Mouse (Mus musculus) heart, embryonic 14.5 days (tissue): Measurements from ENCODE around the gene Ndufs7. TPM values are rescaled to one million over a fixed set of nuclear protein-coding genes. Genes with fewer than 3 reads are reported as not detected.
"Not testable (repeated sequence)": the region's sequence is repeated elsewhere in the genome, so short reads cannot be mapped to it uniquely, and the experiment has no call there.

Experiments used
- ATAC-seq: fragments of 200-750 bp; cut with Nextera tagmentation; 2 replicates; pipeline ENCODE4 v1.8.0; 2017; ENCODE audit warnings: low read depth, moderate TSS enrichment; ENCODE audit not compliant: insufficient number of reproducible peaks, insufficient read depth, low FRiP score
- H3K27ac ChIP-seq, 2 experiments: fragments of 200-500 bp in 1 of 2; fragments of 300-500 bp in 1 of 2; sonication (generic) in 1 of 2; replicated peaks in 1 of 2; 2 replicates each; pipeline ENCODE4 v1.5.1; 2012 to 2014; ENCODE audit warnings: low read depth in 2 of 2, low read length in 2 of 2, control low read depth in 1 of 2, mild to moderate bottlenecking in 1 of 2, mixed read lengths in 1 of 2; ENCODE audit not compliant: control insufficient read depth in 1 of 2, insufficient read depth in 1 of 2
- H3K27me3 ChIP-seq: fragments of 300-500 bp; sonication (generic); 2 replicates; pipeline ENCODE4 v1.6.1; 2014; ENCODE audit warnings: mild to moderate bottlenecking, low read length, control low read depth; ENCODE audit not compliant: control insufficient read depth, insufficient read depth
- H3K36me3 ChIP-seq: fragments of 300-500 bp; sonication (generic); 2 replicates; pipeline ENCODE4 v1.6.1; 2014; ENCODE audit warnings: mild to moderate bottlenecking, control low read depth, low read length, mixed read lengths; ENCODE audit not compliant: control insufficient read depth, insufficient read depth
- H3K4me1 ChIP-seq, 2 experiments: fragments of 200-500 bp in 1 of 2; fragments of 300-500 bp in 1 of 2; sonication (generic) in 1 of 2; 2 replicates each; pipeline ENCODE4 v1.6.1; 2012 to 2014; ENCODE audit warnings: low read length in 2 of 2, control low read depth in 1 of 2, mixed read lengths in 1 of 2; ENCODE audit not compliant: control insufficient read depth in 2 of 2, insufficient read depth in 2 of 2
- H3K4me2 ChIP-seq: fragments of 300-500 bp; sonication (generic); 2 replicates; pipeline ENCODE4 v1.6.1; 2014; ENCODE audit warnings: mild to moderate bottlenecking, low read length
- H3K4me3 ChIP-seq, 2 experiments: fragments of 200-500 bp in 1 of 2; fragments of 300-500 bp in 1 of 2; sonication (generic) in 1 of 2; 2 replicates each; pipeline ENCODE4 v1.5.1; 2012 to 2014; ENCODE audit warnings: low read length in 2 of 2, mild to moderate bottlenecking in 2 of 2, control low read depth in 1 of 2, low read depth in 1 of 2, moderate library complexity in 1 of 2; ENCODE audit not compliant: control insufficient read depth in 1 of 2, insufficient read depth in 1 of 2
- H3K9ac ChIP-seq: fragments of 300-500 bp; sonication (generic); 2 replicates; pipeline ENCODE4 v1.6.1; 2014; ENCODE audit warnings: mild to moderate bottlenecking, low read length
- H3K9me3 ChIP-seq: fragments of 300-500 bp; sonication (generic); 2 replicates; pipeline ENCODE4 v1.6.1; 2016; ENCODE audit warnings: low read length, control low read depth; ENCODE audit not compliant: control insufficient read depth
- WGBS: fragments of 180-500 bp; shearing (Covaris S2); extraction: QIAGEN DNeasy Blood & Tissue Kit; methylation state at CpG from one replicate; pipeline ENCODE4 v1.1.7; 2014; 5-methylcytosine and 5-hydroxymethylcytosine counted together
- polyA plus RNA-seq: library from polyadenylated mRNA; unstranded; fragments of >200 nt; fragmentation: Nextera tagmentation; extraction: Ambion mirVana; gene quantifications from 2 replicates; pipeline ENCODE4 v1.2.1, GENCODE M21; 2014

Gene Ndufs7
- polyA plus RNA-seq, 1 experiment from 2014 or later: 734 TPM

DNA sequence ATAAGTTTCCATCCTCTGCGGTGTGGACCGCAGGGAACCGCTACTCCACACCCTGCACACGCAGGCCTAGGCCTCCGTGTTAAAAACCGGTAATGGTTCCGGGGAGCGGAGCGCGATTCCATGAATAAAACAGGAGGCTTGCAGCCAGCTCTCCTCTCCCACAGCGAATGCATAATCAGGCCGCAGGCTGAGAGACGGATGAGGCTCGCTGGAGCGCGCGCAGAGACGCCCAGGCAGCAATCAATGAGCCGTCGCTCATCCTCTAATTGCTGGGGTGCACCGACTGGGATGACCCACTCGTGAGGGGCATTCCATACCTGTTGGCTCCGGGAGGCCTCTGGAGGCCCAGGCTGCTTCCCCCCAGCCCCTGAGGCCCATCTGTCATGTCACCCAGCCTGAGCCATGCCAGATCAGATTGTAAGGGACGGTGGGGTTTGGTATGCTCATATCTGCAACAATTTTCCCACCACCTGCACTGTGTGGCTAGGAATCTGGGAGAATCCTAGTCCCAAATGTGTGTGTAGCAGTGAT lies 40.0 kb upstream of the Ndufs7 start:
- ATAC-seq: no peak
- Histone ChIP-seq H3K27me3 (no peaks in the 10 kb centered on the region; the same call in 1 of the 2 replicates), H3K9me3 (no peaks in the 10 kb centered on the region), H3K4me3 (no peak overlapping the region), H3K4me1 (peaks cover 2 to 4% of the 10 kb centered on the region in 2 experiments; a peak in 2 of 4 replicates), H3K27ac (no peak overlapping the region), H3K36me3 (no peaks in the 10 kb centered on the region), H3K4me2 (peak overlapping the region; percentile 16; the same call in 1 of the 2 replicates), H3K9ac (no peak overlapping the region)
- 17% methylated on average over 24 of the region's 24 CpGs for WGBS

DNA sequence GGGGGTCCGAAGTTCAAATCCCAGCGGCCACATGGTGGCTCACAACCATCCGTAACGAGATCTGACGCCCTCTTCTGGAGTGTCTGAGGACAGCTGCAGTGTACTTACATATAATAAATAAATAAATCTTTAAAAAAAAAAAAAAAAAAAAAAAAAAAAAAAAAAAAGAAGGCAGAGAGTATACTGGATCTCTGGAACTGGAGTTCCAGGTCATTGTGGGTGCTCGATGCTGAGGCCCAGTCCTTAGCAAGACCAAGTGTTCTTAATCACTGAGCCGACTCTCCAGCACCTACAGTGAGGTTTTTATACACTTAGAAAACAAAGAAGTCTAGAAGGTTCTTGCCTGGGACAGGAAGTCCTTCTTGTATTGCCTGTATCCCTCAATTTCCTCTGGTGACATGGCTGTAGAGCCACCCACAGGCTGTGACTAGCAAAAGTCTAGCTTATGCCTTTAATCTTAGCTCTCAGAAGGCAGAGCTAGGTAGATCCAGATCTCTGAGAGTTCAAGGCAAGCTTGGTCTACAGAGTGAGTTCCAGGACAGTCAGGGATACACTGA lies 37.3 kb upstream of the Ndufs7 start:
- not testable (repeated sequence) for H3K27ac ChIP-seq, H3K9ac ChIP-seq, H3K4me3 ChIP-seq, H3K4me1 ChIP-seq, H3K27me3 ChIP-seq, H3K9me3 ChIP-seq, H3K4me2 ChIP-seq, H3K36me3 ChIP-seq, ATAC-seq
- WGBS: 81% methylated on average over 7 of the region's 7 CpGs

- H3K4me1 ChIP-seq: no peaks in the 10 kb centered on the region; a peak in 1 of 4 replicates
- no peak overlapping the region for H3K9ac ChIP-seq
- ATAC-seq: no peak
- no peak overlapping the region for H3K4me2 ChIP-seq
- no peaks in the 10 kb centered on the region for H3K36me3 ChIP-seq
- no peaks in the 10 kb centered on the region for H3K9me3 ChIP-seq
- WGBS: 34% methylated on average over 16 of the region's 16 CpGs
- H3K27me3 ChIP-seq: no peaks in the 10 kb centered on the region
- H3K27ac ChIP-seq: no peak overlapping the region
- H3K4me3 ChIP-seq: no peak overlapping the region
Measured at GRCm38 (mm10) chr10:80215048-80215772, 33.7 kb upstream of the Ndufs7 start.

DNA sequence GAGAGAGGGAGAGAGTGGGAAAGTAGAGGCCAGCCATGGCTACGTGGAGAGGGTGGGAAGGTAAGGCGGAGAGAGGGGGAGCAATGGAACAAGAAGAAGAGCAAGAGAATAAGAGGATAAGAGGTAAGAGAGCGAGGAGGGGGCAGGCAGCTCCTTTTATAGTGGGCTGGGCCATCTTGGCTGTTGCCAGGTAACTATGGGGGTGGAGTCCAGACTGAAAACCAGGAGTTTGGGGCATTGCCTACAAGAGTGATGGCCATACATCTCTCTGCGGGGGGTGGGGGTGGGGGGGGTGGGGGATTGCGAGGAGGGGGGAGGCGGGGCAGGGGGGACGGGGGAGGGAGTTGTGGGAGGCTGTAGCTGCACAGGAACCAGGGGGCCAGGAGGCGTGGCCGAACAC lies 28.2 kb upstream of the Ndufs7 start:
- Histone ChIP-seq H3K4me2 (no peak overlapping the region), H3K27me3 (no peaks in the 10 kb centered on the region), H3K9me3 (no peaks in the 10 kb centered on the region), H3K4me1 (peaks cover 3 to 7% of the 10 kb centered on the region in 2 experiments; a peak in 2 of 4 replicates), H3K27ac (no peak overlapping the region), H3K9ac (no peak overlapping the region), H3K4me3 (no peak overlapping the region), H3K36me3 (no peaks in the 10 kb centered on the region)
- ATAC-seq: no peak
- WGBS: 44% methylated on average over 7 of the region's 9 CpGs

DNA sequence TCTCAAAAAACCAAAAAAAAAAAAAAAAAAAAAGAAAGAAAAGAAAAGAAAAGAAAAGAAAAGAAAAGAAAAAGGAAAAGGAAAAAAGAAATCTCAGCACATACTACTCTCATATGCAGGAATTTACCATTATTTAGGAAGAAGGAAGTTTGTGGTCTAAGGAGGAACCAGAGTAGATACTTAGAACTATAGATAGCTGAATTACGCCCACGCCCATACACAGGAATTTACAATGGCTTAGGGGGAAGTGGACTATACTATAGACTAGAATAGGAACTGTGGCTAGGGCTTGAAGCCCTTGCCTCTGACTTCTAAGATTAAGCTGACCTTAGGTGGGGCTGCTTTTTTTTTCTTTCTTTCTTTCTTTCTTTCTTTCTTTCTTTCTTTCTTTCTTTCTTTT lies 25.8 kb upstream of the Ndufs7 start:
- not testable (repeated sequence) for H3K9ac ChIP-seq, H3K27ac ChIP-seq, H3K27me3 ChIP-seq, H3K4me3 ChIP-seq, ATAC-seq, H3K36me3 ChIP-seq, H3K4me2 ChIP-seq, H3K9me3 ChIP-seq
- peaks cover 18 to 20% of the 10 kb centered on the region in 2 experiments for H3K4me1 ChIP-seq
- WGBS: 82% methylated on average over 2 of the region's 2 CpGs

DNA sequence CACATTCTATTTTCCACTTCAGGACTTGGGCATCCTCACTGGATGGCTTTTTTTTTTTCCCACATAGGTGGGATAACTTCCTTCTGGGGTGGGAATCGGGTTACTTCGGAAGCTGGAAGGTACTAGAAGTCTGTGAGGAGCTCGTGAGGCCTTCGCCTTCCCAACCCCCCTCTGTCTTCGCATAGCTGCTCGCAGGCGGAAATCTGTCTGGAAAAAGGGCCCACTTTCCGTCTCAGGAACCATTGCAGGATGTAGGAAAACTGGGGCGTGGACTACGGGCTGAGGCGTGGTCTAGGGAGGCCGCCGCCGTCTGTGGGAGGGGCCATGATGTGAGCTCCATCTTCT lies 22.9 kb upstream of the Ndufs7 start:
- Histone ChIP-seq H3K4me2 (peak overlapping the region; percentile 98), H3K36me3 (peaks cover 27% of the 10 kb centered on the region), H3K27ac (peak overlapping the region; percentile 90 to 93), H3K4me1 (peaks cover 18 to 26% of the 10 kb centered on the region in 2 experiments), H3K4me3 (peak overlapping the region; percentile 75 to 85), H3K9me3 (no peaks in the 10 kb centered on the region), H3K9ac (peak overlapping the region; percentile 71), H3K27me3 (no peaks in the 10 kb centered on the region)
- ATAC-seq: no peak
- 1% methylated on average over 14 of the region's 14 CpGs for WGBS

DNA sequence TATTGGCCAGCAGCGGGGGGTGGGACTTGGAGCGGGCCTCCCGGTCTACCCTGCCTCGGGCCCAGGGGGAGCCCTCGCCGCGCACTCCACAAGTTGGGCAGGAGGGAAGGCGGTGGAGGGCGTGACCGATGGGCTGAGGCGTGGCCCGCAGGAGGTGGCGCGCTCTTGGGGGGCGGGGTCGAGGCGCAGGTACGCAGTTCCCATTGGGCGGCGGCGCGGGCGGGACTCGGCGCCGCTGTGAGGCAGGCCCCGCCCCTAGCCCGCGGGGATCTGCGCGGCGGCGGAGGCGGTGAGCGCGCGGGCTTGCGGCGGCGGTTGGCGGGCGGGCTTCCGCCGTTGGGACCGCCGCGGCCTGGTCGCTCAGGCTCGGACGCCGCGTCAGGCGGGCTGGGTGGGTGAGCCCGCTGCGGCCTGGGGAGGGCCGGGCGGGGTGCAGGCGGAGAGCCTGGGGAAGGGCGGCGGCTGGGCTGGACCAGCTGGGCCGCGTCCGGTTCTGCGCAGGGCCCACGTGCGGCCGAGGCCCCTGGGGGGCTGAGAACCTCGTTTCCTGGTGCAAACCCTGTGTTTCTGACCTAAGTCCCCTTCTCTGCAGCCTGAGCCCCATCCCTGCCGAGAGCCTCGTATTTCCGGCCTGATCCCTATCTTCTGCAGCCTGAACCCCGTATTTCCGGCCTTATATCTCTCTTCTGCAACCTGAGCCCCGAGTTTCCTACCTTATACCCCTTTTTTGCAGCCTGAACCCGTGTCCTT lies 22.3 kb upstream of the Ndufs7 start, which contains the start of gene Mum1:
TSS of gene Mum1 (plus strand) at position 19 of the 750 bp plus-strand sequence.
- Histone ChIP-seq H3K27me3 (no peaks in the 10 kb centered on the region), H3K9ac (peak within 1 kb of the TSS; percentile 95), H3K4me3 (peak within 1 kb of the TSS; percentile 75 to 85), H3K36me3 (peaks cover 32% of the 10 kb centered on the region), H3K9me3 (no peaks in the 10 kb centered on the region), H3K27ac (peak within 1 kb of the TSS; percentile 90 to 93), H3K4me2 (peak within 1 kb of the TSS; percentile 98), H3K4me1 (peaks cover 14 to 26% of the 10 kb centered on the region in 2 experiments)
- WGBS: under 1% methylated on average over 44 of the region's 75 CpGs
- ATAC-seq: peak; percentile 99
